Mouse (Mus musculus) neutrophil, adult 59 days (primary cell): ENCODE results near the gene Ago3. TPM values are rescaled to one million over a fixed set of nuclear protein-coding genes. Genes with fewer than 3 reads are reported as not detected.

Source experiments
- total RNA-seq, 2 experiments: library from RNA; stranded (reverse); gene quantifications; 1 replicate in 1 of 2; 2 replicates in 1 of 2; pipeline ENCODE4 v1.2.4; 2023

Ago3 gene
- total RNA-seq, result 10 to 100 TPM in 1 of 2 experiments, 1 to 10 TPM in 1; 9.0 to 11.7 TPM

DNA sequence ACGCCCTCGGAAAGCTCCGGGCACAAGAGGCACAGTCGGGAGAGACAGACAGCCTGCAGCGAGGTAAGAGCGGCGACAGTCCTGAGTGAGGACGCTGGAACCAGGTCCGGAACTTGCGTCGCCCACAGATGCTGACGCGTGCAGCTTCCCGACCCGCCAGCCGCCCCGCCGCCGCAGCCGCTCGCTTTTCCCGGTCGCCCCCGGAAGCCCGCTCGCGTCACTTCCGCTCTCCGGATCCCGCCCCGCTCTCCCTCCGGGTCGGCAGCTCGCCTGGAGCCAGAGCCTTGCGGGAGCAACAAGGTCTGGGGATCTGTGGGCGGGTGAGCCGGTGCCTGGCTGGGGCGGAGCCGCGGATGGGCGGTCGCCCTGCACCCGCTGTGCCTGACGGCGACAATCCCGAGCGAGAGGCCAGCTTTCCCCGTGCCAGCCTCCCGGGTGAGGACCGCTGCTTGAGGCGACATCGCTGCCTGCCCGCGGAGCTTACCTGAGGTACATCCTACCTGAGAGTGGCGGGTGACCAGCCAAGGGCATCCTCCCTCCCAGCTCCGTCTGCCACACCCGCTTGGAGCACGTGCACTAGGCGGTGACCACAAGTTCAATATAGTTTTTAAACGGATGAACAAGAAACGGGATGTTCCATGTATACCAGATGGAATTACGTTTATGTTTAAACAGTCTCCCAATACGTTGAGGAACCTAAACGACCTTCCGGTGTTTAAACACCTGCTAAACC lies at the start of gene Ago3:
Gene Ago3, minus strand, starts transcription at position 210 of the 733 bp plus-strand sequence.

DNA sequence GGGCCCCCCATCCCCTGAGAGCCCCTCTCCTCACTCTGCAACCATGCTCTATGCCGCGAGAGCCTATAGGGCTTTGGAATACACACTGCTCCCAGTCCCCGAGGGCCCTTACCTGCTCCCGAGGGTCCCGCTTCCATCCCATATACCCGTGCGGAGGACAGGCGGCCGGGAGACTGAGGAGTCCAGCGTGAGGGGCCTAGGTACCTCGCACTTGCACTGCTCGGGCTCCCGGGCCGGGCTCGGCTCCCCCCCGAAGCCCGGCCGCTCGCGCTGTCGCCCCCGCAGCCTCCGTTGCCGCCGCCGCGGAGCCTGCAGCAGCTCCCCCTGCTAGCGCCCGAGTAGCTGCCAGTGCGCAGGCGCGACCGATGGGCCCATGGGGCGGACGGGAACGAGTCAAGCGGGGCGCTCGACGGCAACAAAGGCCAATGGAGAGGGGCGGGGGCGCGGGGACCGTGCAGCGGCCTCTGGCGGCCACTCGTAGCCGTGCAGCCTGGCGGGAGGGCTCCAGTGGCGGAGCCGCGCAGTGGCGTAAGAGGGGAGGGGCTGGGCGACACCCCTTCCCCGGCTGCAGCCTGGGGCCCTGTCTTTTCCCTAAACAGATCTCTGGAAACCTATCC lies 39.0 kb upstream of the Ago3 start, which contains the start of gene Ago1:
Gene Ago1, minus strand, starts transcription at position 299 of the 617 bp plus-strand sequence.

DNA sequence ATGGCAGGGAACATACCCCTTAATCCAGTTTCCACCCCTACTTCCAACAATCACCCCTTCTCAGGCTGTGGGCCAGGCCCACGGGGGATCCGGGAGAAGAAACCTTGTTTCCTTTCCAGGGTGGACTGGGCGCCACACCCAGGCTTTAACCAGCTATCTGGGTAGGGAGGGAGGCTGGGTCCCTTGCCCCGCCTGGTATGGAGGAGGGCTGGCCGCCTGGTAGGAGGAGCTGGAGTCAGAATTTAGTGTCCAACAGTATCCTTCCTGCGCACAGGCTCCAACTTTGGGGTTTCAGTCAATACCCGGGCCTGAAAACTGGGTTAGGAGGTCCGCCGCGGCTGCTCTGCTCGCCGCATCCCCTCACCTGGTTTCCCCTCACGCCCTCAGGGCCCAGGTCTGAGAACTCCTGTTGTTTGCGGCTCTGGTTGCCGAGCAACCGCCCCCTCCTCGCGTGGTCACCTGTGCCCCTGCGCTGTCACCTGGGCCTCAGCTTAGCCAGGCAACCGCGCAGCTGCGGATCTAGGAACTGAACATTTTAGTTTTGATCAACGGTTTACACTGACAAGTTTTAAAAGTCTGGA lies 104.0 kb downstream of the Ago3 start, which contains the start of gene Tekt2:
Gene Tekt2, minus strand, starts transcription at position 408 of the 581 bp plus-strand sequence.

DNA sequence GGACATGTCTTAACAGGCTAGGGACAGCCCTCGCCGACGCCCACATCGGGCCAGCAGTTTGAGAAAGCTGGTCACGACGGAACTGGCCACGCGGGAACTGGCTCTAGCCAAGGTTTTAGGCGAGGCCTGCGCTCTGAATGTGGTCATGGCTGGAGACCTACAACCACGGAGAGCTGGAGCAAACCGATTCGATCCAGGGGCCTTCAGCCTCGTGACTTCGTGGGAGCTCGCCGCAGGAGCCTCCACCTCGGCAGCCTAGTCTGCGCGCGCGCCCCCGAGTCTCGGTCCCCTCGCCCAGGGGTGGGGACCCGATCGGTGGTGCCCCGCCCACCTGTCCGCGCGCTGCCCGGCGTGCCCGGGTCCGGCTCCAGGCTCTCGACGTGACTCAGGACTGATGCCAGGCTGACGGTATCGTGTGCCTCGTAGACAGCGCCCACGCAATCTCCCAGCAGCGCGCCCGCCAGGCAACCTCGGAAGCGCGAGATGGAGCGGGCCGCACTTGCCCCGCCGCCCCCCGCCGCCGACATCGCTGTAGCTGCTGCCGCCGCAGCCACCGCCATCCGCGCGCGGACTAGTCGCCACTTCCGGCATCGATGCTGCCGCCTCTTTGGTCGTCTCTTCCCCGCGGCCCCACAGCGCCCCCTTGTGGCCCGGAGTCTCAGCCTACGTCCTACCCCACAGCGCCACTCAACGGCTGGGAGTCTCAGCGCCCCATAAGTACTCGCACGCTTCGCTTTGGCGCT lies 108.1 kb downstream of the Ago3 start, which contains the start of gene Adprhl2:
Gene Adprhl2, minus strand, starts transcription at position 593 of the 743 bp plus-strand sequence.

DNA sequence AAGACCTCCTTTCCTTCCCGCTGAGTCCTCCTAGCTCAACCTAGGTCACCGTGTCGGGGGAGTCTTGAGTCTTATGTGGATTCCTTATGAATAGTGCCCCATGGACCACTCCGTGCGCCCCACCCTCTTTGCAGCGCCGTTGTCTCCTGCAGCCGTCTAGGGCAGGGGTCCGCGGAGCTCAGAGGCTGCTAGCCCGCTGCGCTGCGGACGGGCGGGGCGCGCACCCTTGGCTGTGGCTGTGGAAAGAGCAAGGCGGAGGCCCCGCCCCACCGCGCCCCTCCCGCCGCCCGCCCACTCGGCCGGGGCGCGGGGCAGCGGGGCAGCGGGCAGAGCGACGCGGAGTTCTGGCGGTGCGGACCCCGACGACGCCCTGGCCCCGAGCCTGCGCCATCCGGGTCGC lies 142.9 kb downstream of the Ago3 start, which contains the start of gene Col8a2:
Gene Col8a2, plus strand, starts transcription at position 302 of the 400 bp plus-strand sequence.

Other genes starting within 250 kb of the Ago3 start
- 100 to 1,000 TPM; 242 to 273 TPM for gene Thrap3, start 226.8 kb downstream of the Ago3 start, total RNA-seq
- gene Map7d1, start 173.2 kb downstream of the Ago3 start, total RNA-seq, result 100 to 1,000 TPM; 106 to 115 TPM
- 10 to 100 TPM; 29.7 to 34.9 TPM for gene Trappc3, start 167.2 kb downstream of the Ago3 start, total RNA-seq
- gene Col8a2, start 142.8 kb downstream of the Ago3 start, total RNA-seq, result not detected
- gene Adprhl2, start 107.9 kb downstream of the Ago3 start, total RNA-seq, result 10 to 100 TPM; 13.1 to 16.5 TPM
- gene Tekt2, start 103.9 kb downstream of the Ago3 start, total RNA-seq, result not detected
- 10 to 100 TPM; 11.7 to 13.9 TPM for gene Ago1, start 39.0 kb upstream of the Ago3 start, total RNA-seq
- 10 to 100 TPM in 1 of 2 experiments, 1 to 10 TPM in 1; 9.2 to 10.8 TPM for gene Ago4, start 103.9 kb upstream of the Ago3 start, total RNA-seq
- gene Clspn, start 127.4 kb upstream of the Ago3 start, total RNA-seq, result 10 to 100 TPM; 30.7 to 32.7 TPM
- 1 to 10 TPM in 1 of 2 experiments, under 1 TPM in 1; 0.97 to 1.1 TPM for gene 5730409E04Rik, start 180.3 kb upstream of the Ago3 start, total RNA-seq
- gene Psmb2, start 248.1 kb upstream of the Ago3 start, total RNA-seq, result 10 to 100 TPM; 80.6 to 94.2 TPM